Mouse (Mus musculus) kidney, adult 2 months (tissue): ENCODE measurements around the gene Cobl.

Experiments
- CTCF ChIP-seq: fragments of 200-500 bp; conservative IDR thresholded peaks from 2 replicates; pipeline ENCODE4 v1.5.1; 2011; ENCODE audit warnings: low read depth, mild to moderate bottlenecking, control low read depth, low read length, moderate library complexity, mixed read lengths; ENCODE audit not compliant: insufficient read depth, insufficient read length
- POLR2A ChIP-seq: fragments of 200-500 bp; IDR thresholded peaks from one replicate; pipeline ENCODE4 v1.6.1; 2011; ENCODE audit warnings: low read depth, low read length, control low read depth

DNA sequence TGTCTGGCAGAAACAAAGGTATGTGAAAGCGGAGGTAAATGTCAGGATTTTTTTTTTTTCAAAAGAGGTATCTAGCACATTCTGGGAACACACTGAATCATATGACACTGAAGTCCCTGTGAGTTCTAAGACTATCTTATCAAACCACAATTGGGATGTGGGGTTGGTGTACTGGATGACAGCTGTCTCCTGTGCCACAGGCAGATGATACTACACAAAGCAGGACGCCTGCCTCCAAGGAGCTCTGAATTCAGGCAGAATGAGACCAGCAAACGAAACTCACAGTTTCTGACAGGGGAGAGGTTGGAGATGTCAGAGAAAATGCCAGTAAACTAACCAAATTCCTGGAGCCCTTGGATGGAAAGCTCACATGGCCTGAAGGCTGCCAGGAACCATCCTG lies 5.9 kb downstream of the Cobl start:
- TF ChIP-seq CTCF (no peak), POLR2A (no peak)
